Mouse (Mus musculus) CH12.LX (cell line): ENCODE results near the gene Lyz1. TPM values are rescaled to one million over a fixed set of nuclear protein-coding genes. Genes with fewer than 3 reads are reported as not detected.

Experiments
- DNase-seq: peaks from one replicate; pipeline ENCODE4 v3.0.0-alpha.2; 2013; ENCODE audit errors: extremely low read depth
- H3K27ac ChIP-seq: 2 replicates; pipeline ENCODE4 v1.5.1; 2012; ENCODE audit warnings: low read depth, mild to moderate bottlenecking, control low read depth, moderate library complexity; ENCODE audit not compliant: insufficient read depth
- H3K27me3 ChIP-seq: replicated peaks from 2 replicates; pipeline ENCODE3; 2012; ENCODE audit warnings: inconsistent platforms
- H3K36me3 ChIP-seq, 2 experiments: replicated peaks in 1 of 2; 2 replicates each; pipeline versions ENCODE3 to v1.6.1; 2012; ENCODE audit warnings: inconsistent platforms in 1 of 2, low read length in 1 of 2, mild to moderate bottlenecking in 1 of 2, mixed read lengths in 1 of 2, moderate library complexity in 1 of 2; ENCODE audit not compliant: control insufficient read depth in 1 of 2, insufficient read depth in 1 of 2
- H3K4me1 ChIP-seq, 2 experiments: 2 replicates each; pipeline ENCODE4 v1.6.1; 2012; ENCODE audit warnings: inconsistent platforms in 1 of 2, moderate library complexity in 1 of 2; ENCODE audit not compliant: insufficient read depth in 2 of 2, control insufficient read depth in 1 of 2
- H3K4me2 ChIP-seq: 2 replicates; pipeline ENCODE4 v1.6.1; 2012; ENCODE audit warnings: low read depth, mild to moderate bottlenecking, control low read depth; ENCODE audit not compliant: poor library complexity, insufficient read depth, severe bottlenecking
- H3K4me3 ChIP-seq, 3 experiments: fragments of 150-350 bp in 1 of 3; sonication (generic) in 1 of 3; replicated peaks in 1 of 3; 2 replicates each; pipeline versions ENCODE3 to v1.5.1; 2011 to 2012; ENCODE audit warnings: low read depth in 2 of 3, low read length in 2 of 3, mild to moderate bottlenecking in 2 of 3, moderate library complexity in 2 of 3, control low read depth in 1 of 3, improper control_type of control experiment in 1 of 3, inconsistent platforms in 1 of 3, mixed read lengths in 1 of 3; ENCODE audit not compliant: poor library complexity in 1 of 3
- H3K79me2 ChIP-seq: replicated peaks from 2 replicates; pipeline ENCODE4 v1.6.1; 2012; ENCODE audit warnings: mild to moderate bottlenecking, moderate library complexity; ENCODE audit not compliant: control insufficient read depth, poor library complexity, insufficient read depth, severe bottlenecking; ENCODE audit errors: extremely low read depth
- H3K9ac ChIP-seq: 2 replicates; pipeline ENCODE4 v1.6.1; 2012; ENCODE audit warnings: low read depth, mild to moderate bottlenecking, control low read depth, moderate library complexity; ENCODE audit not compliant: insufficient read depth
- H3K9me3 ChIP-seq: replicated peaks from 2 replicates; pipeline ENCODE3; 2012; ENCODE audit warnings: low read length, inconsistent platforms, mixed read lengths
- BHLHE40 ChIP-seq: IDR thresholded peaks from 2 replicates; pipeline ENCODE4 v1.6.1; 2011; ENCODE audit warnings: mild to moderate bottlenecking, low read depth, low read length, improper control_type of control experiment
- CHD1 ChIP-seq: IDR thresholded peaks from 2 replicates; pipeline ENCODE4 v1.6.1; 2012; ENCODE audit warnings: low read depth, low read length, improper control_type of control experiment, inconsistent platforms
- CHD2 ChIP-seq: IDR thresholded peaks from 2 replicates; pipeline ENCODE4 v1.6.1; 2011; ENCODE audit warnings: low read length, improper control_type of control experiment
- CTCF ChIP-seq, 2 experiments: IDR thresholded peaks in 1 of 2; conservative IDR thresholded peaks in 1 of 2; 2 replicates each; pipeline ENCODE4 v1.5.1; 2011 to 2012; ENCODE audit warnings: low read depth in 2 of 2, low read length in 2 of 2, improper control_type of control experiment in 1 of 2, inconsistent platforms in 1 of 2, mild to moderate bottlenecking in 1 of 2, moderate library complexity in 1 of 2
- E2F4 ChIP-seq: IDR thresholded peaks from 2 replicates; pipeline ENCODE4 v1.6.1; 2011; ENCODE audit warnings: low read depth, low read length, improper control_type of control experiment; ENCODE audit not compliant: insufficient replicate concordance
- ETS1 ChIP-seq: conservative IDR thresholded peaks from 2 replicates; pipeline ENCODE4 v1.6.1; 2012; ENCODE audit warnings: low read depth, mild to moderate bottlenecking, inconsistent platforms, low read length, improper control_type of control experiment, moderate library complexity
- HCFC1 ChIP-seq: IDR thresholded peaks from 2 replicates; pipeline ENCODE4 v1.6.1; 2012; ENCODE audit warnings: low read depth, mild to moderate bottlenecking, inconsistent platforms, low read length, improper control_type of control experiment
- IRF4 ChIP-seq: IDR thresholded peaks from 2 replicates; pipeline ENCODE4 v1.6.1; 2014; ENCODE audit warnings: low read depth, mild to moderate bottlenecking, inconsistent platforms, low read length, improper control_type of control experiment
- KAT2A ChIP-seq: IDR thresholded peaks from 2 replicates; pipeline ENCODE4 v1.6.1; 2012; ENCODE audit warnings: low read length, improper control_type of control experiment, inconsistent platforms; ENCODE audit not compliant: insufficient replicate concordance
- MAFK ChIP-seq: IDR thresholded peaks from 2 replicates; pipeline ENCODE4 v1.6.1; 2011; ENCODE audit warnings: low read length, improper control_type of control experiment; ENCODE audit not compliant: insufficient replicate concordance
- MAX ChIP-seq: IDR thresholded peaks from 2 replicates; pipeline ENCODE4 v1.6.1; 2011; ENCODE audit warnings: low read length, improper control_type of control experiment
- MEF2A ChIP-seq: IDR thresholded peaks from 2 replicates; pipeline ENCODE4 v1.6.1; 2014; ENCODE audit warnings: low read depth, mild to moderate bottlenecking, inconsistent platforms, low read length, improper control_type of control experiment, borderline replicate concordance
- MYC ChIP-seq: IDR thresholded peaks from 2 replicates; pipeline ENCODE4 v1.6.1; 2011; ENCODE audit warnings: low read depth, mild to moderate bottlenecking, improper control_type of control experiment, low read length
- NRF1 ChIP-seq: IDR thresholded peaks from 2 replicates; pipeline ENCODE4 v1.6.1; 2014; ENCODE audit warnings: low read depth, mild to moderate bottlenecking, inconsistent platforms, low read length, improper control_type of control experiment, moderate library complexity
- POLR2AphosphoS2 ChIP-seq: IDR thresholded peaks from 2 replicates; pipeline ENCODE4 v1.6.1; 2011; ENCODE audit warnings: low read depth, low read length, improper control_type of control experiment
- RAD21 ChIP-seq: IDR thresholded peaks from 2 replicates; pipeline ENCODE4 v1.6.1; 2011; ENCODE audit warnings: low read depth, mild to moderate bottlenecking, low read length, improper control_type of control experiment, moderate library complexity
- SIN3A ChIP-seq: IDR thresholded peaks from 2 replicates; pipeline ENCODE4 v1.6.1; 2012; ENCODE audit warnings: low read length, improper control_type of control experiment, inconsistent platforms
- SMC3 ChIP-seq: IDR thresholded peaks from 2 replicates; pipeline ENCODE4 v1.6.1; 2011; ENCODE audit warnings: low read depth, low read length, improper control_type of control experiment
- TBP ChIP-seq: conservative IDR thresholded peaks from 2 replicates; pipeline ENCODE4 v1.6.1; 2011; ENCODE audit warnings: low read depth, low read length, improper control_type of control experiment
- TCF12 ChIP-seq: IDR thresholded peaks from 2 replicates; pipeline ENCODE4 v1.6.1; 2014; ENCODE audit warnings: low read depth, mild to moderate bottlenecking, inconsistent platforms, low read length, improper control_type of control experiment
- UBTF ChIP-seq: IDR thresholded peaks from 2 replicates; pipeline ENCODE4 v1.6.1; 2012; ENCODE audit warnings: low read depth, mild to moderate bottlenecking, inconsistent platforms, low read length, improper control_type of control experiment, moderate library complexity
- USF1 ChIP-seq: IDR thresholded peaks from 2 replicates; pipeline ENCODE4 v1.6.1; 2014; ENCODE audit warnings: low read depth, mild to moderate bottlenecking, inconsistent platforms, low read length, improper control_type of control experiment
- ZC3H11A ChIP-seq: IDR thresholded peaks from 2 replicates; pipeline ENCODE4 v1.6.1; 2012; ENCODE audit warnings: low read depth, mild to moderate bottlenecking, inconsistent platforms, low read length, improper control_type of control experiment
- ZKSCAN1 ChIP-seq: IDR thresholded peaks from 2 replicates; pipeline ENCODE4 v1.6.1; 2012; ENCODE audit warnings: low read depth, inconsistent platforms, low read length, improper control_type of control experiment, borderline replicate concordance
- ZNF384 ChIP-seq: IDR thresholded peaks from 2 replicates; pipeline ENCODE4 v1.6.1; 2012; ENCODE audit warnings: low read depth, low read length, improper control_type of control experiment, inconsistent platforms
- dilution Hi-C: fragments of 300-500 bp; cut with MboI; formaldehyde crosslinking; loops from 2 replicates; pipeline ENCODE4 v1.14.3; 2020; ENCODE audit warnings: low sequenced_read_pairs; ENCODE audit not compliant: extremely low pct_unique_long_range_greater_than_20kb, extremely low pct_ligation_motif_present
- in situ Hi-C: fragments of 300-500 bp; cut with MboI; formaldehyde crosslinking; loops from 3 replicates; pipeline ENCODE4 v1.14.3; 2019; ENCODE audit warnings: low sequenced_read_pairs, low pct_ligation_motif_present, low pct_unique_long_range_greater_than_20kb, mixed read lengths
- polyA plus RNA-seq: library from polyadenylated mRNA; unstranded; fragments of >175 nt; gene quantifications from 2 replicates; pipeline ENCODE4 v1.2.1, GENCODE M21; 2012; ENCODE audit warnings: low read depth; ENCODE audit not compliant: insufficient read length
- total RNA-seq, 2 experiments: library from RNA; depleted of rRNA; stranded (reverse); fragments of 300-350 nt in 1 of 2; fragments of >200 nt in 1 of 2; gene quantifications; 2 replicates each; pipeline ENCODE4 v1.2.3; 2012 to 2014

Gene Lyz1
- total and polyA plus RNA-seq, 3 experiments = not detected

GRCm38 (mm10) chr10:117299901-117300520 is 7.3 kb upstream of the Lyz1 start:
- no peak overlapping the region for H3K27ac ChIP-seq
- H3K79me2 ChIP-seq = no peaks in the 10 kb centered on the region
- dilution Hi-C loops = no loop called here
- no peak for TF ChIP-seq MYC
- TF ChIP-seq TBP = no peak
- TF ChIP-seq MAFK = no peak
- no peak for TF ChIP-seq POLR2AphosphoS2
- TF ChIP-seq KAT2A = no peak
- no peak for TF ChIP-seq ZC3H11A
- no peak for TF ChIP-seq RAD21
- TF ChIP-seq IRF4 = no peak
- no peak for TF ChIP-seq MAX
- TF ChIP-seq NRF1 = no peak
- no peaks in the 10 kb centered on the region for H3K9me3 ChIP-seq
- no peak overlapping the region for H3K9ac ChIP-seq
- no peak overlapping the region for H3K4me3 ChIP-seq
- no peaks in the 10 kb centered on the region for H3K27me3 ChIP-seq
- no peaks in the 10 kb centered on the region for H3K36me3 ChIP-seq
- no peaks in the 10 kb centered on the region for H3K4me1 ChIP-seq
- in situ Hi-C loops = no loop called here
- DNase-seq = no peak
- H3K4me2 ChIP-seq = no peak overlapping the region

GRCm38 (mm10) chr10:117299106-117299505 is 6.4 kb upstream of the Lyz1 start:
- H3K4me2 ChIP-seq = no peak overlapping the region
- H3K36me3 ChIP-seq = no peaks in the 10 kb centered on the region
- H3K9ac ChIP-seq = no peak overlapping the region
- in situ Hi-C loops = no loop called here
- H3K79me2 ChIP-seq = no peaks in the 10 kb centered on the region
- no peak for TF ChIP-seq TCF12
- TF ChIP-seq, all 38 proteins: peak for 0
- Histone ChIP-seq H3K4me1 (no peaks in the 10 kb centered on the region), H3K27me3 (no peaks in the 10 kb centered on the region), H3K9me3 (no peaks in the 10 kb centered on the region), H3K27ac (no peak overlapping the region), H3K4me3 (no peak overlapping the region)
- dilution Hi-C loops = no loop called here
- no peak for DNase-seq

GRCm38 (mm10) chr10:117298336-117298735 is 5.7 kb upstream of the Lyz1 start:
- Histone ChIP-seq H3K4me2 (no peak overlapping the region), H3K36me3 (no peaks in the 10 kb centered on the region), H3K27ac (no peak overlapping the region), H3K9ac (no peak overlapping the region), H3K27me3 (no peaks in the 10 kb centered on the region), H3K79me2 (no peaks in the 10 kb centered on the region), H3K4me1 (no peaks in the 10 kb centered on the region), H3K4me3 (no peak overlapping the region), H3K9me3 (no peaks in the 10 kb centered on the region)
- DNase-seq = no peak
- dilution Hi-C loops = no loop called here
- in situ Hi-C loops = no loop called here
- no peak for TF ChIP-seq RAD21
- TF ChIP-seq KAT2A = no peak
- TF ChIP-seq MEF2A = no peak
- no peak for TF ChIP-seq UBTF
- no peak for TF ChIP-seq SMC3
- TF ChIP-seq E2F4 = no peak
- no peak for TF ChIP-seq CTCF (conservative IDR thresholded peaks at IDR 0.05 in 1 of 2, IDR thresholded peaks at IDR 0.05 in 1 of 2; ENCODE audit: low read depth in 2 of 2, low read length in 2 of 2)
- no peak for TF ChIP-seq USF1
- TF ChIP-seq SIN3A = no peak
- TF ChIP-seq CHD2 = no peak
- TF ChIP-seq CHD1 = no peak
- no peak for TF ChIP-seq NRF1
- no peak for TF ChIP-seq ZNF384
- no peak for TF ChIP-seq ETS1
- no peak for TF ChIP-seq POLR2AphosphoS2
- no peak for TF ChIP-seq MYC
- TF ChIP-seq ZKSCAN1 = no peak
- TF ChIP-seq HCFC1 = no peak
- TF ChIP-seq BHLHE40 = no peak
